Mouse (Mus musculus) CH12.LX (cell line): Measurements from ENCODE around the gene Bckdha. TPM values are rescaled to one million over a fixed set of nuclear protein-coding genes. Genes with fewer than 3 reads are reported as not detected.

Source experiments
- DNase-seq: peaks from one replicate; pipeline ENCODE4 v3.0.0-alpha.2; 2013; ENCODE audit errors: extremely low read depth
- H3K27ac ChIP-seq: 2 replicates; pipeline ENCODE4 v1.5.1; 2012; ENCODE audit warnings: low read depth, mild to moderate bottlenecking, control low read depth, moderate library complexity; ENCODE audit not compliant: insufficient read depth
- H3K27me3 ChIP-seq: replicated peaks from 2 replicates; pipeline ENCODE3; 2012; ENCODE audit warnings: inconsistent platforms
- H3K36me3 ChIP-seq, 2 experiments: replicated peaks in 1 of 2; 2 replicates each; pipeline versions ENCODE3 to v1.6.1; 2012; ENCODE audit warnings: inconsistent platforms in 1 of 2, low read length in 1 of 2, mild to moderate bottlenecking in 1 of 2, mixed read lengths in 1 of 2, moderate library complexity in 1 of 2; ENCODE audit not compliant: control insufficient read depth in 1 of 2, insufficient read depth in 1 of 2
- H3K4me1 ChIP-seq, 2 experiments: 2 replicates each; pipeline ENCODE4 v1.6.1; 2012; ENCODE audit warnings: inconsistent platforms in 1 of 2, moderate library complexity in 1 of 2; ENCODE audit not compliant: insufficient read depth in 2 of 2, control insufficient read depth in 1 of 2
- H3K4me2 ChIP-seq: 2 replicates; pipeline ENCODE4 v1.6.1; 2012; ENCODE audit warnings: low read depth, mild to moderate bottlenecking, control low read depth; ENCODE audit not compliant: poor library complexity, insufficient read depth, severe bottlenecking
- H3K4me3 ChIP-seq, 3 experiments: fragments of 150-350 bp in 1 of 3; sonication (generic) in 1 of 3; replicated peaks in 1 of 3; 2 replicates each; pipeline versions ENCODE3 to v1.5.1; 2011 to 2012; ENCODE audit warnings: low read depth in 2 of 3, low read length in 2 of 3, mild to moderate bottlenecking in 2 of 3, moderate library complexity in 2 of 3, control low read depth in 1 of 3, improper control_type of control experiment in 1 of 3, inconsistent platforms in 1 of 3, mixed read lengths in 1 of 3; ENCODE audit not compliant: poor library complexity in 1 of 3
- H3K79me2 ChIP-seq: replicated peaks from 2 replicates; pipeline ENCODE4 v1.6.1; 2012; ENCODE audit warnings: mild to moderate bottlenecking, moderate library complexity; ENCODE audit not compliant: control insufficient read depth, poor library complexity, insufficient read depth, severe bottlenecking; ENCODE audit errors: extremely low read depth
- H3K9ac ChIP-seq: 2 replicates; pipeline ENCODE4 v1.6.1; 2012; ENCODE audit warnings: low read depth, mild to moderate bottlenecking, control low read depth, moderate library complexity; ENCODE audit not compliant: insufficient read depth
- H3K9me3 ChIP-seq: replicated peaks from 2 replicates; pipeline ENCODE3; 2012; ENCODE audit warnings: low read length, inconsistent platforms, mixed read lengths
- BHLHE40 ChIP-seq: IDR thresholded peaks from 2 replicates; pipeline ENCODE4 v1.6.1; 2011; ENCODE audit warnings: mild to moderate bottlenecking, low read depth, low read length, improper control_type of control experiment
- CHD1 ChIP-seq: IDR thresholded peaks from 2 replicates; pipeline ENCODE4 v1.6.1; 2012; ENCODE audit warnings: low read depth, low read length, improper control_type of control experiment, inconsistent platforms
- ELF1 ChIP-seq: IDR thresholded peaks from 2 replicates; pipeline ENCODE4 v1.6.1; 2014; ENCODE audit warnings: low read depth, mild to moderate bottlenecking, inconsistent platforms, low read length, improper control_type of control experiment
- EP300 ChIP-seq: IDR thresholded peaks from 2 replicates; pipeline ENCODE4 v1.6.1; 2011; ENCODE audit warnings: low read length, improper control_type of control experiment
- ETS1 ChIP-seq: conservative IDR thresholded peaks from 2 replicates; pipeline ENCODE4 v1.6.1; 2012; ENCODE audit warnings: low read depth, mild to moderate bottlenecking, inconsistent platforms, low read length, improper control_type of control experiment, moderate library complexity
- GABPA ChIP-seq: IDR thresholded peaks from 2 replicates; pipeline ENCODE4 v1.6.1; 2012; ENCODE audit warnings: low read depth, low read length, improper control_type of control experiment, inconsistent platforms; ENCODE audit not compliant: insufficient replicate concordance
- JUND ChIP-seq: conservative IDR thresholded peaks from 2 replicates; pipeline ENCODE4 v1.6.1; 2011; ENCODE audit warnings: low read depth, low read length, improper control_type of control experiment
- MAFK ChIP-seq: IDR thresholded peaks from 2 replicates; pipeline ENCODE4 v1.6.1; 2011; ENCODE audit warnings: low read length, improper control_type of control experiment; ENCODE audit not compliant: insufficient replicate concordance
- MAX ChIP-seq: IDR thresholded peaks from 2 replicates; pipeline ENCODE4 v1.6.1; 2011; ENCODE audit warnings: low read length, improper control_type of control experiment
- MAZ ChIP-seq: IDR thresholded peaks from 2 replicates; pipeline ENCODE4 v1.6.1; 2012; ENCODE audit warnings: low read depth, mild to moderate bottlenecking, inconsistent platforms, low read length, improper control_type of control experiment, moderate library complexity
- NELFE ChIP-seq: IDR thresholded peaks from 2 replicates; pipeline ENCODE4 v1.6.1; 2011; ENCODE audit warnings: low read depth, low read length, improper control_type of control experiment
- NRF1 ChIP-seq: IDR thresholded peaks from 2 replicates; pipeline ENCODE4 v1.6.1; 2014; ENCODE audit warnings: low read depth, mild to moderate bottlenecking, inconsistent platforms, low read length, improper control_type of control experiment, moderate library complexity
- POLR2AphosphoS2 ChIP-seq: IDR thresholded peaks from 2 replicates; pipeline ENCODE4 v1.6.1; 2011; ENCODE audit warnings: low read depth, low read length, improper control_type of control experiment
- SIN3A ChIP-seq: IDR thresholded peaks from 2 replicates; pipeline ENCODE4 v1.6.1; 2012; ENCODE audit warnings: low read length, improper control_type of control experiment, inconsistent platforms
- SMC3 ChIP-seq: IDR thresholded peaks from 2 replicates; pipeline ENCODE4 v1.6.1; 2011; ENCODE audit warnings: low read depth, low read length, improper control_type of control experiment
- TBP ChIP-seq: conservative IDR thresholded peaks from 2 replicates; pipeline ENCODE4 v1.6.1; 2011; ENCODE audit warnings: low read depth, low read length, improper control_type of control experiment
- TCF12 ChIP-seq: IDR thresholded peaks from 2 replicates; pipeline ENCODE4 v1.6.1; 2014; ENCODE audit warnings: low read depth, mild to moderate bottlenecking, inconsistent platforms, low read length, improper control_type of control experiment
- UBTF ChIP-seq: IDR thresholded peaks from 2 replicates; pipeline ENCODE4 v1.6.1; 2012; ENCODE audit warnings: low read depth, mild to moderate bottlenecking, inconsistent platforms, low read length, improper control_type of control experiment, moderate library complexity
- ZC3H11A ChIP-seq: IDR thresholded peaks from 2 replicates; pipeline ENCODE4 v1.6.1; 2012; ENCODE audit warnings: low read depth, mild to moderate bottlenecking, inconsistent platforms, low read length, improper control_type of control experiment
- ZMIZ1 ChIP-seq: IDR thresholded peaks from 2 replicates; pipeline ENCODE4 v1.6.1; 2012; ENCODE audit warnings: low read depth, mild to moderate bottlenecking, inconsistent platforms, low read length, improper control_type of control experiment
- ZNF384 ChIP-seq: IDR thresholded peaks from 2 replicates; pipeline ENCODE4 v1.6.1; 2012; ENCODE audit warnings: low read depth, low read length, improper control_type of control experiment, inconsistent platforms
- dilution Hi-C: fragments of 300-500 bp; cut with MboI; formaldehyde crosslinking; loops from 2 replicates; pipeline ENCODE4 v1.14.3; 2020; ENCODE audit warnings: low sequenced_read_pairs; ENCODE audit not compliant: extremely low pct_unique_long_range_greater_than_20kb, extremely low pct_ligation_motif_present
- in situ Hi-C: fragments of 300-500 bp; cut with MboI; formaldehyde crosslinking; loops from 3 replicates; pipeline ENCODE4 v1.14.3; 2019; ENCODE audit warnings: low sequenced_read_pairs, low pct_ligation_motif_present, low pct_unique_long_range_greater_than_20kb, mixed read lengths
- polyA plus RNA-seq: library from polyadenylated mRNA; unstranded; fragments of >175 nt; gene quantifications from 2 replicates; pipeline ENCODE4 v1.2.1, GENCODE M21; 2012; ENCODE audit warnings: low read depth; ENCODE audit not compliant: insufficient read length
- total RNA-seq, 2 experiments: library from RNA; depleted of rRNA; stranded (reverse); fragments of 300-350 nt in 1 of 2; fragments of >200 nt in 1 of 2; gene quantifications; 2 replicates each; pipeline ENCODE4 v1.2.3; 2012 to 2014

The Bckdha gene
- total and polyA plus RNA-seq, 3 experiments = 17.2 to 21.4 (median 19.9) TPM

DNA sequence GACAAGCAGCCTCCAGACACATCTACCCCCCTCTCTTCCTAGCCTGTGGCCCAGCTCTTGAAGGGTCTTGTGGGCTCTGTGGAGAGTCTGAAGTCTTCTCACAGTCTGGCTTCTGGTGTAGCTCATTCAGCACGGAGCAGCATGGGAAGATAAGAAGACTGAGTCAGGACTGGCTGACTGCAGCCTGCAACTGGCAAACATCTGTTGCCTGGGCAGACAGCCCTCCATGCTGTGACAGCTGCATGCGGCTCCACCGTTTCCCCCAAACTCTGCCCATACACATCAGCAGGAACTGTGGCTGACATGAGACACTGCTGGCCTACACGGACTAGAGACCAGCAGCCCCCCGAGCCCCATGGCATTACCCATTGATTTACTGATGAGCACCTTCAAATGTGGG lies 33.9 kb downstream of the Bckdha start:
- Histone ChIP-seq H3K4me3 (no peak overlapping the region), H3K4me2 (no peak overlapping the region), H3K27me3 (no peaks in the 10 kb centered on the region), H3K4me1 (peaks cover 4 to 10% of the 10 kb centered on the region in 2 experiments), H3K36me3 (peaks cover 24 to 65% of the 10 kb centered on the region in 2 experiments), H3K79me2 (no peaks in the 10 kb centered on the region), H3K9ac (no peak overlapping the region), H3K27ac (no peak overlapping the region), H3K9me3 (no peaks in the 10 kb centered on the region)
- in situ Hi-C loops = no loop called here
- TF ChIP-seq MAX (no peak), NRF1 (no peak), POLR2AphosphoS2 (no peak), EP300 (no peak), UBTF (no peak)
- dilution Hi-C loops = no loop called here
- no peak for DNase-seq

DNA sequence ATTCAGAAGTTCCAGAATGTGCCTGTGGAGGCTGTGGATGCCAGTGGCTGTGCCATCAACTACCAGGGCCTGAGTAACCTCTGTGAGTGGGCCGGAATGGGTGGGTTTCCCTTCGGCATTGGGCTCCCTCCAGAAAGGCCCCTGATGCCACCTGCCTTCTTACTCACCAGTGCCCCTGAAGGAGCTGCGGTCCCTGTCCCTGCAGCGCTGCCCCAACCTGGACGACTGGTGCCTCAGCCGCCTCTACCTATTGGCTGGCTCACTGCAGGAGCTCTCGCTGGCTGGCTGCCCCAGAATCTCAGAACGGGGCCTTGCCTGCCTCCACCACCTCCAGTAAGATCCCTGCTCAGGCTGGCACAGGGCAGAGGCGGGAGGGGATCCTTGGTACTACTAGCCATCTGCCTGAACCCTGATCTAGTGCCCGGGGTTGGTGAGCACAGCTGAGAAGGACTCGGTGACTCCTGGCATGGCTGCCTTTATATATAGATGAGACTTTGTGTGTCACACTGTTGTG lies 34.9 kb downstream of the Bckdha start:
- Histone ChIP-seq H3K4me1 (peaks cover 4 to 12% of the 10 kb centered on the region in 2 experiments), H3K4me3 (no peak overlapping the region), H3K4me2 (no peak overlapping the region), H3K27me3 (no peaks in the 10 kb centered on the region)
- in situ Hi-C loops = no loop called here
- DNase-seq = no peak
- no peak for TF ChIP-seq JUND
- no peak for TF ChIP-seq ZMIZ1
- no peak for TF ChIP-seq TCF12
- TF ChIP-seq GABPA = no peak
- TF ChIP-seq MAFK = no peak
- no peak for TF ChIP-seq SMC3
- no peak for TF ChIP-seq ETS1
- TF ChIP-seq ZNF384 = no peak
- no peak for TF ChIP-seq SIN3A
- TF ChIP-seq, all 38 proteins: peak for 0
- H3K9ac ChIP-seq = no peak overlapping the region
- no peaks in the 10 kb centered on the region for H3K79me2 ChIP-seq
- no peak overlapping the region for H3K27ac ChIP-seq
- dilution Hi-C loops = no loop called here
- peaks cover 24 to 60% of the 10 kb centered on the region in 2 experiments for H3K36me3 ChIP-seq
- no peaks in the 10 kb centered on the region for H3K9me3 ChIP-seq

DNA sequence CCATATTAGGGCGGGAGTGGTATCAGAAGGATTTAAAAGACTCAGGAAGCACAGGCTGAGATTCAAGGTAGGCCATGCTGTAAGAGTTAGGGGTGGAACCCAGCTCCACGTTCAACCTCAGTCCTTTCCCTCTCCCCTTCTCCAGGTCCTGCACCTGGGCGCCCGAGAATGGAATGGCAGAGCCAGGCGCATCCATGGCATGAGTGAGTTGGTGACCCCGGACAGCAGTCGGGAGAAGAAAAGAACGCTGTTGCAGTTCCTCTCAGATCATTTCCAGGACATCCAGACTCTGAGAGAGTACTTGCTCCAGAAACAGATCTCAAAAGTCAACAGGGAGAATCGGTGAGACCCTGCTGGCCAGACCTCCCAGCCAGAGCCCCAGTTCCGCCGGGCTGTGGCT lies 38.0 kb downstream of the Bckdha start:
- dilution Hi-C loops (no loop called here), in situ Hi-C loops (no loop called here)
- H3K4me1 ChIP-seq = peaks cover 4 to 13% of the 10 kb centered on the region in 2 experiments
- peaks cover 7% of the 10 kb centered on the region for H3K27me3 ChIP-seq
- H3K79me2 ChIP-seq = no peaks in the 10 kb centered on the region
- no peak overlapping the region for H3K9ac ChIP-seq
- H3K4me2 ChIP-seq = no peak overlapping the region
- H3K4me3 ChIP-seq = no peak overlapping the region
- H3K27ac ChIP-seq = no peak overlapping the region
- peaks cover 24 to 54% of the 10 kb centered on the region in 2 experiments for H3K36me3 ChIP-seq
- no peak for TF ChIP-seq MAFK
- TF ChIP-seq MAZ = no peak
- no peak for TF ChIP-seq ELF1
- no peak for TF ChIP-seq JUND
- no peak for TF ChIP-seq BHLHE40
- TF ChIP-seq CHD1 = no peak
- no peak for TF ChIP-seq ZC3H11A
- TF ChIP-seq ZNF384 = no peak
- TF ChIP-seq NELFE = no peak
- no peak for TF ChIP-seq TBP
- TF ChIP-seq, all 38 proteins: peak for 0
- DNase-seq = no peak
- no peaks in the 10 kb centered on the region for H3K9me3 ChIP-seq
